Mouse (Mus musculus) urinary bladder, postnatal 0 days (tissue): ENCODE measurements around the gene Prelp. TPM values are rescaled to one million over a fixed set of nuclear protein-coding genes. Genes with fewer than 3 reads are reported as not detected.

Source experiments
- polyA plus RNA-seq: library from polyadenylated mRNA; unstranded; fragments of >200 nt; fragmentation: Nextera tagmentation; extraction: Ambion mirVana; gene quantifications from 2 replicates; pipeline ENCODE4 v1.2.1, GENCODE M21; 2015

Prelp gene
- 20.9 and 27.2 TPM in 2 replicates for polyA plus RNA-seq

DNA sequence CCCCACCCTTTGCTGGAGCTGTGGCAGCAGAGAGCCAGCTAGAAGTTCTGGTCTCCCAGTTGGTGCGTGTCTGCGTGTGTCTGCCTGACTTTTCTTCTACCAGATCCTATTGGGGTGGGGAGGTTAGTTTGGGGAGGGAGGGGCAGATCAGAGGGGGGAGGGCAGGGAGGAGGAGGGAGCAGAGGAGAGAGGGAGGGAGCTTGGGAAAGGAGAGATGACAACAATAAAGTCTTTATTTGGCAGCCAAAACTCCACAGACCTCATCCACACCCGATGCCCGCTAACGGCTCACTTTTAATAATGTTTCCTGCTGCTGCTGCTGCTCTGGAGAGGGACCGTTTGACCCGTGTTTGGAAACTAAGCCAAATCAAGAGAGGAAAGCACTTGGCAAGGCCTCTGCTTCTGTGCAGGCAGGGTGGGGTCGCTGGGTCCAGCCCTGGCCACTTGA, at the start of gene Prelp:
Prelp (minus strand) TSS at position 111 of the 448 bp plus-strand sequence.

GRCm38 (mm10) chr1:133907949-133908658, 13.1 kb downstream of the Prelp start, which contains the start of gene Optc:
TSS of gene Optc (minus strand) at chr1:133907999.

Other genes with a start within 250 kb of the Prelp start
- 0.73 and 0.76 TPM in 2 replicates for gene Lax1, start 231.3 kb downstream of the Prelp start, polyA plus RNA-seq
- 59.8 and 87.1 TPM in 2 replicates for gene Atp2b4, start 120.4 kb downstream of the Prelp start, polyA plus RNA-seq
- 10.6 and 12.0 TPM in 2 replicates for gene Optc, start 13.4 kb downstream of the Prelp start, polyA plus RNA-seq
- gene Fmod, start 115.8 kb upstream of the Prelp start, polyA plus RNA-seq, result 29.3 and 34.3 TPM in 2 replicates
- gene Btg2, start 157.7 kb upstream of the Prelp start, polyA plus RNA-seq, result 38.3 and 43.0 TPM in 2 replicates
- 0.15 TPM in 1 of 2 replicates, not detected in the other for gene Chit1, start 189.8 kb upstream of the Prelp start, polyA plus RNA-seq